Mouse (Mus musculus) MEL (cell line): ENCODE data around the gene Efs. TPM values are rescaled to one million over a fixed set of nuclear protein-coding genes. Genes with fewer than 3 reads are reported as not detected.

Source experiments
- DNase-seq: peaks from one replicate; pipeline ENCODE4 v3.0.0; 2011; ENCODE audit warnings: low read depth, low spot score
- H3K27ac ChIP-seq: 2 replicates; pipeline ENCODE4 v1.5.1; 2012; ENCODE audit warnings: low read depth, mild to moderate bottlenecking, control low read depth, low read length, moderate library complexity; ENCODE audit not compliant: control insufficient read depth
- H3K27me3 ChIP-seq, 2 experiments: fragments of 150-350 bp in 1 of 2; sonication (generic) in 1 of 2; 2 replicates each; pipeline ENCODE4 v1.6.1; 2012; ENCODE audit warnings: low read length in 2 of 2, mild to moderate bottlenecking in 2 of 2, improper control_type of control experiment in 1 of 2, moderate library complexity in 1 of 2; ENCODE audit not compliant: insufficient read depth in 2 of 2, control insufficient read depth in 1 of 2
- H3K36me3 ChIP-seq, 2 experiments: 2 replicates each; pipeline ENCODE4 v1.6.1; 2012 to 2014; ENCODE audit warnings: low read length in 2 of 2, improper control_type of control experiment in 1 of 2, inconsistent platforms in 1 of 2, mild to moderate bottlenecking in 1 of 2; ENCODE audit not compliant: insufficient read depth in 2 of 2, control insufficient read depth in 1 of 2
- H3K4me1 ChIP-seq, 2 experiments: fragments of 150-350 bp in 1 of 2; sonication (generic) in 1 of 2; 2 replicates each; pipeline ENCODE4 v1.6.1; 2012; ENCODE audit warnings: low read length in 2 of 2, improper control_type of control experiment in 1 of 2, mild to moderate bottlenecking in 1 of 2; ENCODE audit not compliant: insufficient read depth in 2 of 2, control insufficient read depth in 1 of 2
- H3K4me3 ChIP-seq, 2 experiments: fragments of 150-350 bp in 1 of 2; sonication (generic) in 1 of 2; 2 replicates each; pipeline ENCODE4 v1.5.1; 2012; ENCODE audit warnings: low read depth in 2 of 2, low read length in 2 of 2, mild to moderate bottlenecking in 2 of 2, moderate library complexity in 2 of 2, control low read depth in 1 of 2, improper control_type of control experiment in 1 of 2; ENCODE audit not compliant: control insufficient read depth in 1 of 2, insufficient read depth in 1 of 2
- H3K79me2 ChIP-seq: 2 replicates; pipeline ENCODE4 v1.6.1; 2012; ENCODE audit warnings: mild to moderate bottlenecking, low read length, moderate library complexity; ENCODE audit not compliant: control insufficient read depth, poor library complexity, insufficient read depth
- H3K9ac ChIP-seq: 2 replicates; pipeline ENCODE4 v1.6.1; 2012; ENCODE audit warnings: low read depth, mild to moderate bottlenecking, control low read depth, low read length, moderate library complexity; ENCODE audit not compliant: control insufficient read depth, poor library complexity, severe bottlenecking
- H3K9me3 ChIP-seq: fragments of 150-350 bp; sonication (generic); replicated peaks from 2 replicates; pipeline ENCODE4 v1.6.1; 2012; ENCODE audit warnings: mild to moderate bottlenecking, low read length, improper control_type of control experiment, moderate library complexity; ENCODE audit not compliant: insufficient read depth
- BHLHE40 ChIP-seq: IDR thresholded peaks from 2 replicates; pipeline ENCODE4 v1.6.1; 2012; ENCODE audit warnings: low read depth, mild to moderate bottlenecking, inconsistent platforms, low read length, improper control_type of control experiment, borderline replicate concordance
- CHD1 ChIP-seq: IDR thresholded peaks from 2 replicates; pipeline ENCODE4 v1.6.1; 2012; ENCODE audit warnings: low read depth, mild to moderate bottlenecking, inconsistent platforms, low read length, improper control_type of control experiment
- ELF1 ChIP-seq: IDR thresholded peaks from 2 replicates; pipeline ENCODE4 v1.6.1; 2014; ENCODE audit warnings: low read depth, mild to moderate bottlenecking, inconsistent platforms, low read length, improper control_type of control experiment, moderate library complexity
- ETS1 ChIP-seq: IDR thresholded peaks from 2 replicates; pipeline ENCODE4 v1.6.1; 2012; ENCODE audit warnings: low read depth, mild to moderate bottlenecking, inconsistent platforms, low read length, improper control_type of control experiment, moderate library complexity
- GABPA ChIP-seq: IDR thresholded peaks from 2 replicates; pipeline ENCODE4 v1.6.1; 2012; ENCODE audit warnings: low read depth, mild to moderate bottlenecking, inconsistent platforms, low read length, improper control_type of control experiment, moderate library complexity
- GATA1 ChIP-seq: IDR thresholded peaks from 2 replicates; pipeline ENCODE4 v1.6.1; 2011; ENCODE audit warnings: low read depth, low read length, improper control_type of control experiment
- JUND ChIP-seq: IDR thresholded peaks from 2 replicates; pipeline ENCODE4 v1.6.1; 2011; ENCODE audit warnings: low read depth, mild to moderate bottlenecking, improper control_type of control experiment, low read length
- KAT2A ChIP-seq: conservative IDR thresholded peaks from 2 replicates; pipeline ENCODE4 v1.6.1; 2012; ENCODE audit warnings: low read depth, low read length, improper control_type of control experiment, inconsistent platforms
- MAFK ChIP-seq: IDR thresholded peaks from 2 replicates; pipeline ENCODE4 v1.6.1; 2011; ENCODE audit warnings: low read depth, mild to moderate bottlenecking, low read length, improper control_type of control experiment, borderline replicate concordance
- MXI1 ChIP-seq: IDR thresholded peaks from 2 replicates; pipeline ENCODE4 v1.6.1; 2011; ENCODE audit warnings: mild to moderate bottlenecking, low read depth, low read length, improper control_type of control experiment
- MYB ChIP-seq: IDR thresholded peaks from 2 replicates; pipeline ENCODE4 v1.6.1; 2011; ENCODE audit warnings: mild to moderate bottlenecking, low read depth, low read length, improper control_type of control experiment
- NELFE ChIP-seq: IDR thresholded peaks from 2 replicates; pipeline ENCODE4 v1.6.1; 2011; ENCODE audit warnings: low read depth, low read length, improper control_type of control experiment
- NRF1 ChIP-seq: IDR thresholded peaks from 2 replicates; pipeline ENCODE4 v1.6.1; 2014; ENCODE audit warnings: low read depth, mild to moderate bottlenecking, inconsistent platforms, low read length, improper control_type of control experiment, moderate library complexity; ENCODE audit not compliant: poor library complexity, insufficient read depth, severe bottlenecking
- POLR2A ChIP-seq, 2 experiments: IDR thresholded peaks; 2 replicates each; pipeline ENCODE4 v1.6.1; 2011 to 2012; ENCODE audit warnings: low read length in 2 of 2, mild to moderate bottlenecking in 2 of 2, control low read depth in 1 of 2, improper control_type of control experiment in 1 of 2, low read depth in 1 of 2, moderate library complexity in 1 of 2; ENCODE audit not compliant: control insufficient read depth in 1 of 2, insufficient read depth in 1 of 2, poor library complexity in 1 of 2
- SIN3A ChIP-seq: IDR thresholded peaks from 2 replicates; pipeline ENCODE4 v1.6.1; 2012; ENCODE audit warnings: low read length, improper control_type of control experiment, inconsistent platforms
- UBTF ChIP-seq: IDR thresholded peaks from 2 replicates; pipeline ENCODE4 v1.6.1; 2012; ENCODE audit warnings: low read depth, mild to moderate bottlenecking, inconsistent platforms, low read length, improper control_type of control experiment, moderate library complexity, borderline replicate concordance; ENCODE audit not compliant: insufficient read depth
- USF2 ChIP-seq, 2 experiments: IDR thresholded peaks; 2 replicates each; pipeline ENCODE4 v1.6.1; 2011 to 2012; ENCODE audit warnings: improper control_type of control experiment in 2 of 2, low read length in 2 of 2, borderline replicate concordance in 1 of 2, inconsistent platforms in 1 of 2, low read depth in 1 of 2, mild to moderate bottlenecking in 1 of 2; ENCODE audit not compliant: insufficient read depth in 1 of 2
- ZC3H11A ChIP-seq: IDR thresholded peaks from 2 replicates; pipeline ENCODE4 v1.6.1; 2012; ENCODE audit warnings: low read depth, mild to moderate bottlenecking, inconsistent platforms, low read length, improper control_type of control experiment
- ZKSCAN1 ChIP-seq: IDR thresholded peaks from 2 replicates; pipeline ENCODE4 v1.6.1; 2012; ENCODE audit warnings: low read depth, mild to moderate bottlenecking, inconsistent platforms, low read length, improper control_type of control experiment, moderate library complexity
- ZMIZ1 ChIP-seq: IDR thresholded peaks from 2 replicates; pipeline ENCODE4 v1.6.1; 2012; ENCODE audit warnings: low read depth, mild to moderate bottlenecking, inconsistent platforms, low read length, improper control_type of control experiment, moderate library complexity
- ZNF384 ChIP-seq: IDR thresholded peaks from 2 replicates; pipeline ENCODE4 v1.6.1; 2012; ENCODE audit warnings: low read depth, mild to moderate bottlenecking, inconsistent platforms, low read length, improper control_type of control experiment
- polyA plus RNA-seq, 2 experiments: library from polyadenylated mRNA; stranded (reverse) in 1 of 2; unstranded in 1 of 2; fragments of >175 nt in 1 of 2; fragments of >200 nt in 1 of 2; gene quantifications; 2 replicates each; pipeline versions ENCODE4 v1.2.1 to v1.2.4; 2012; ENCODE audit warnings: low replicate concordance in 2 of 2, low read depth in 1 of 2; ENCODE audit not compliant: insufficient read length in 2 of 2, insufficient read depth in 1 of 2, missing spikeins in 1 of 2
- total RNA-seq: library from RNA; depleted of rRNA; stranded (reverse); fragments of 300-350 nt; gene quantifications from 2 replicates; pipeline ENCODE4 v1.2.3, GENCODE M21; 2012

Gene Efs
- total and polyA plus RNA-seq, 3 experiments = not detected

GRCm38 (mm10) chr14:54930431-54930830 lies 4.5 kb upstream of the Efs start:
- DNase-seq = no peak
- no peaks in the 10 kb centered on the region for H3K79me2 ChIP-seq
- TF ChIP-seq BHLHE40 = no peak
- no peak for TF ChIP-seq ZMIZ1
- no peak for TF ChIP-seq SIN3A
- TF ChIP-seq UBTF = no peak
- no peak for TF ChIP-seq USF2 (IDR thresholded peaks at IDR 0.05; ENCODE audit: borderline replicate concordance in 1 of 2, insufficient read depth in 1 of 2, low read depth in 1 of 2, low read length in 2 of 2)
- TF ChIP-seq KAT2A = no peak
- no peak for TF ChIP-seq MAFK
- no peak for TF ChIP-seq ZC3H11A
- no peak for TF ChIP-seq MYB
- TF ChIP-seq MXI1 = no peak
- no peak for TF ChIP-seq CHD1
- no peaks in the 10 kb centered on the region for H3K9me3 ChIP-seq
- H3K27me3 ChIP-seq = peaks cover 0 to 5% of the 10 kb centered on the region in 2 experiments
- no peak overlapping the region for H3K9ac ChIP-seq
- H3K4me3 ChIP-seq = no peak overlapping the region
- H3K4me1 ChIP-seq = no peaks in the 10 kb centered on the region
- no peaks in the 10 kb centered on the region for H3K36me3 ChIP-seq
- no peak overlapping the region for H3K27ac ChIP-seq

- Histone ChIP-seq H3K27me3 (peaks cover 0 to 3% of the 10 kb centered on the region in 2 experiments), H3K4me1 (peaks cover 2 to 4% of the 10 kb centered on the region in 2 experiments; a peak in 3 of 4 replicates), H3K4me3 (no peak overlapping the region)
- no peak for DNase-seq
- no peak for TF ChIP-seq JUND
- no peak for TF ChIP-seq ETS1
- no peak for TF ChIP-seq POLR2A (IDR thresholded peaks at IDR 0.05; ENCODE audit: control insufficient read depth in 1 of 2, insufficient read depth in 1 of 2, low read depth in 1 of 2, low read length in 2 of 2, poor library complexity in 1 of 2)
- no peak for TF ChIP-seq NELFE
- TF ChIP-seq ZNF384 = no peak
- no peak for TF ChIP-seq MXI1
- no peak for TF ChIP-seq ELF1
- TF ChIP-seq ZKSCAN1 = no peak
- TF ChIP-seq GABPA = no peak
- TF ChIP-seq USF2 (IDR thresholded peaks at IDR 0.05; ENCODE audit: borderline replicate concordance in 1 of 2, insufficient read depth in 1 of 2, low read depth in 1 of 2, low read length in 2 of 2) = no peak
- TF ChIP-seq NRF1 = no peak
- TF ChIP-seq GATA1 = no peak
- TF ChIP-seq KAT2A = no peak
- TF ChIP-seq, all 39 proteins: peak for 0
- Histone ChIP-seq H3K27ac (no peak overlapping the region), H3K36me3 (no peaks in the 10 kb centered on the region), H3K9ac (no peak overlapping the region), H3K9me3 (no peaks in the 10 kb centered on the region), H3K79me2 (no peaks in the 10 kb centered on the region)
Observed at GRCm38 (mm10) chr14:54929801-54930200, 3.9 kb upstream of the Efs start.
